ENCODE assay signal across 13 mouse cellular contexts in the genomic region with DNA sequence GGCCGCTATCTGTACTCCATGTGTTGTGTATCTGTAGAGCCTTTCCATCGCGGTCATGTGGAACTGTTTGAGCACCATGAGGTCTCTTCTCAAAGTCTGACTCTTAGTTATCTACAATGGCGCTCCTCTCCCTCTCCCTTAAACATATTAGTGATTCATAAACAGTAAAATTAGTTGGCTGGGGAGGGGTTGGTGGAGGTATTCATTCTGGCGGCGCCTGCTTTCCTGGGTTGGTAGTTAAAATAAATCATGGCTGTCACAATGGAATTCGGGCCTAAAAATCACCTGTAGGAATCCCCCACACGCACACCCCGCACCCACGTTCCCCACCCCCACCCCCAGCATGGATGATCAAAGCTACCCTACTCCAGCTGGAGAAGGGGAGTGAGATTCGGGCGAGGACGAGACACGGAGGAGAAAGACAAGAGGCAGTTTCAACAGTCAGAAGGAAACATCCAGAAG.
A peak's percentile ranks its signal among the peaks of the same experiment; 100 is the strongest.
DNase-seq lines count a peak whose midpoint lies in the region; ATAC-seq and TF ChIP-seq lines count a peak whose summit lies in the region.
"Had no signal": no experiment of that assay in that cellular context is flagged by ENCODE, and none has a peak within 500 bp of the region (broad histone marks: within the 10 kb centered on the region; RNA-seq: fewer than 3 reads in every experiment).

No protein-coding gene starts in this region.

- no peaks in the 10 kb centered on the region for H3K36me3 ChIP-seq in heart, embryonic 14.5 days (ENCODE audit: control insufficient read depth, insufficient read depth, low read length)
- no peaks in the 10 kb centered on the region for H3K36me3 ChIP-seq in lung, embryonic 14.5 days (ENCODE audit: insufficient read depth)
- H3K36me3 ChIP-seq in lung, postnatal 0 days (ENCODE audit: insufficient read depth, low read length): no peaks in the 10 kb centered on the region
- H3K36me3 ChIP-seq in forebrain, embryonic 14.5 days (ENCODE audit: control insufficient read depth, insufficient read depth, low read length): no peaks in the 10 kb centered on the region
- H3K36me3 ChIP-seq in midbrain, embryonic 13.5 days: no peaks in the 10 kb centered on the region

- no peak overlapping the region for H3K9ac ChIP-seq in heart, embryonic 14.5 days (ENCODE audit: low read length)
- no peak overlapping the region for H3K9ac ChIP-seq in lung, embryonic 14.5 days
- H3K9ac ChIP-seq in lung, postnatal 0 days (replicated peaks; ENCODE audit: low read depth): no peak overlapping the region
- H3K9ac ChIP-seq in forebrain, embryonic 14.5 days (ENCODE audit: low read length): no peak overlapping the region
- H3K9ac ChIP-seq in midbrain, embryonic 13.5 days (replicated peaks): no peak overlapping the region

- H3K4me3 ChIP-seq in heart, embryonic 14.5 days (ENCODE audit: control insufficient read depth in 1 of 2, insufficient read depth in 1 of 2, low read depth in 1 of 2, low read length in 2 of 2): peak overlapping the region in 1 of 2 experiments; percentile 14; a peak in 2 of 4 replicates
- H3K4me3 ChIP-seq in lung, embryonic 14.5 days (ENCODE audit: low read depth, low read length): no peak overlapping the region
- no peak overlapping the region for H3K4me3 ChIP-seq in lung, postnatal 0 days (ENCODE audit: low read depth, low read length)
- H3K4me3 ChIP-seq in forebrain, embryonic 14.5 days (ENCODE audit: low read depth, low read length): no peak overlapping the region
- no peak overlapping the region for H3K4me3 ChIP-seq in midbrain, embryonic 13.5 days (replicated peaks)

- no peak for ATAC-seq in heart, embryonic 14.5 days (ENCODE audit: insufficient number of reproducible peaks, insufficient read depth, low FRiP score, low read depth)
- ATAC-seq in lung, embryonic 14.5 days (ENCODE audit: insufficient read depth): 0 out of 2 replicates have a peak, but pooled peaks have one; percentile 41
- ATAC-seq in lung, postnatal 0 days: no peak
- ATAC-seq in forebrain, embryonic 14.5 days: no peak
- 0 out of 2 replicates have a peak, but pooled peaks have one; percentile 51 for ATAC-seq in midbrain, embryonic 13.5 days

- H3K27ac ChIP-seq in heart, embryonic 14.5 days (replicated peaks in 1 of 2; ENCODE audit: control insufficient read depth in 1 of 2, insufficient read depth in 1 of 2, low read depth in 2 of 2, low read length in 2 of 2): no peak overlapping the region
- no peak overlapping the region for H3K27ac ChIP-seq in lung, embryonic 14.5 days (ENCODE audit: low read depth)
- H3K27ac ChIP-seq in lung, postnatal 0 days (ENCODE audit: low read length): no peak overlapping the region
- H3K27ac ChIP-seq in forebrain, embryonic 14.5 days (ENCODE audit: low read depth, low read length): no peak overlapping the region
- H3K27ac ChIP-seq in midbrain, embryonic 13.5 days: no peak overlapping the region

- peaks cover 53% of the 10 kb centered on the region for H3K27me3 ChIP-seq in heart, embryonic 14.5 days (ENCODE audit: control insufficient read depth, insufficient read depth, low read length)
- H3K27me3 ChIP-seq in lung, embryonic 14.5 days (ENCODE audit: insufficient read depth, low read length): peaks cover 34% of the 10 kb centered on the region
- H3K27me3 ChIP-seq in lung, postnatal 0 days (replicated peaks; ENCODE audit: insufficient read depth, low read length): peaks cover 16% of the 10 kb centered on the region
- peaks cover 35% of the 10 kb centered on the region for H3K27me3 ChIP-seq in forebrain, embryonic 14.5 days (replicated peaks; ENCODE audit: control insufficient read depth, insufficient read depth, low read length)
- peaks cover 73% of the 10 kb centered on the region for H3K27me3 ChIP-seq in midbrain, embryonic 13.5 days

- WGBS in heart, embryonic 14.5 days: 7% methylated on average over 14 of the region's 14 CpGs
- WGBS in lung, embryonic 14.5 days: 3% methylated on average over 14 of the region's 14 CpGs
- 2% methylated on average over 14 of the region's 14 CpGs for WGBS in lung, postnatal 0 days
- 7% methylated on average over 14 of the region's 14 CpGs for whole genome bisulfite sequencing in forebrain, embryonic 14.5 days
- WGBS in midbrain, embryonic 13.5 days: 5% methylated on average over 14 of the region's 14 CpGs

- no peak for TF ChIP-seq EP300 in lung, postnatal 0 days (IDR thresholded peaks at IDR 0.05)

- no peak for DNase-seq in heart, postnatal 25 days (ENCODE audit: low spot score)
- peak; percentile 17 for DNase-seq in lung, embryonic 14.5 days
- DNase-seq in lung, postnatal 0 days (ENCODE audit: low spot score): no peak
- no peak for DNase-seq in forebrain, embryonic 14.5 days (ENCODE audit: low spot score)
- DNase-seq in frontal cortex, adult 2 months (ENCODE audit: extremely low spot score in 1 of 2, low spot score in 1 of 2): no peak
- DNase-seq in left cerebral cortex, postnatal 14 days (ENCODE audit: low spot score in 2 of 2): no peak
- DNase-seq: adrenal gland, postnatal 36 days; cerebellum, adult 2 months; gastrocnemius, postnatal 25 days; kidney, adult 8-10 months; lung, postnatal 36 days had no signal

- peaks cover 2 to 9% of the 10 kb centered on the region in 2 experiments; a peak in 2 of 4 replicates for H3K4me1 ChIP-seq in heart, embryonic 14.5 days (ENCODE audit: control insufficient read depth in 2 of 2, insufficient read depth in 2 of 2, low read length in 2 of 2)
- 0 out of 2 replicates have a peak, but pooled peaks cover 4% of the 10 kb centered on the region for H3K4me1 ChIP-seq in lung, embryonic 14.5 days (ENCODE audit: insufficient read depth)
- H3K4me1 ChIP-seq in lung, postnatal 0 days (ENCODE audit: insufficient read depth, low read depth, low read length): no peaks in the 10 kb centered on the region
- no peaks in the 10 kb centered on the region for H3K4me1 ChIP-seq in forebrain, embryonic 14.5 days (ENCODE audit: control insufficient read depth, insufficient read depth, low read length)
- peaks cover 18% of the 10 kb centered on the region for H3K4me1 ChIP-seq in midbrain, embryonic 13.5 days (replicated peaks)

- intact Hi-C loops in heart, postnatal 25 days (cut with DNase I): no loop called here
- intact Hi-C loops in left cerebral cortex, postnatal 14 days (cut with DNase I): no loop called here

- no peak for TF ChIP-seq CTCF in lung, embryonic 14.5 days (IDR thresholded peaks at IDR 0.05; ENCODE audit: low read depth)
- no peak for TF ChIP-seq CTCF in lung, postnatal 0 days (IDR thresholded peaks at IDR 0.05)

- peak overlapping the region; percentile 52 for H3K4me2 ChIP-seq in heart, embryonic 14.5 days (ENCODE audit: low read length)
- H3K4me2 ChIP-seq in lung, embryonic 14.5 days: peak overlapping the region; percentile 25
- H3K4me2 ChIP-seq in lung, postnatal 0 days (replicated peaks; ENCODE audit: low read depth, low read length): no peak overlapping the region
- H3K4me2 ChIP-seq in forebrain, embryonic 14.5 days (ENCODE audit: low read length): 0 out of 2 replicates have a peak overlapping the region, but pooled peaks have one; percentile 2
- no peak overlapping the region; the same call in 1 of the 2 replicates for H3K4me2 ChIP-seq in midbrain, embryonic 13.5 days (replicated peaks)

- no peaks in the 10 kb centered on the region for H3K9me3 ChIP-seq in heart, embryonic 14.5 days (ENCODE audit: control insufficient read depth, low read length)
- no peaks in the 10 kb centered on the region for H3K9me3 ChIP-seq in lung, embryonic 14.5 days (ENCODE audit: low read depth, low read length)
- H3K9me3 ChIP-seq in lung, postnatal 0 days (ENCODE audit: low read length): no peaks in the 10 kb centered on the region
- no peaks in the 10 kb centered on the region for H3K9me3 ChIP-seq in forebrain, embryonic 14.5 days (replicated peaks; ENCODE audit: control insufficient read depth, low read length)
- H3K9me3 ChIP-seq in midbrain, embryonic 13.5 days: no peaks in the 10 kb centered on the region

Comparison
In these comparisons a context has a peak if more than half of its experiments do, and no peak if none do; other contexts are left out.
1. ATAC-seq: peak in lung, embryonic 14.5 days (single experiment) and midbrain, embryonic 13.5 days (single experiment); none in heart, embryonic 14.5 days (single experiment), lung, postnatal 0 days (single experiment) and forebrain, embryonic 14.5 days (single experiment).
2. H3K4me2 ChIP-seq: peak in heart, embryonic 14.5 days (single experiment), lung, embryonic 14.5 days (single experiment) and forebrain, embryonic 14.5 days (single experiment); none in lung, postnatal 0 days (single experiment) and midbrain, embryonic 13.5 days (single experiment).